Mouse (Mus musculus) ES-E14 (cell line): Measurements from ENCODE around the gene 1110008P14Rik. TPM values are rescaled to one million over a fixed set of nuclear protein-coding genes. Genes with fewer than 3 reads are reported as not detected.

Experiments
- DNase-seq: peaks from one replicate; pipeline ENCODE4 v3.0.0-alpha.2; 2013; ENCODE audit warnings: low read depth, low spot score
- H3K27ac ChIP-seq: 2 replicates; pipeline ENCODE4 v1.5.1; 2012; ENCODE audit warnings: low read depth, mild to moderate bottlenecking, low read length, moderate library complexity, mixed read lengths; ENCODE audit not compliant: poor library complexity, insufficient read depth, severe bottlenecking
- H3K36me3 ChIP-seq: 2 replicates; pipeline ENCODE4 v1.6.1; 2012; ENCODE audit warnings: mild to moderate bottlenecking, low read length, moderate library complexity, mixed read lengths; ENCODE audit not compliant: control insufficient read depth, poor library complexity, insufficient read depth, severe bottlenecking
- H3K4me1 ChIP-seq, 2 experiments: fragments of 150-350 bp in 1 of 2; sonication (generic) in 1 of 2; 2 replicates each; pipeline ENCODE4 v1.6.1; 2012; ENCODE audit warnings: low read length in 2 of 2, mild to moderate bottlenecking in 1 of 2, mixed read lengths in 1 of 2; ENCODE audit not compliant: control insufficient read depth in 2 of 2, insufficient read depth in 2 of 2, poor library complexity in 1 of 2
- H3K4me3 ChIP-seq, 2 experiments: fragments of 150-350 bp in 1 of 2; sonication (generic) in 1 of 2; 2 replicates each; pipeline ENCODE4 v1.5.1; 2012; ENCODE audit warnings: low read length in 2 of 2, low read depth in 1 of 2, mild to moderate bottlenecking in 1 of 2, mixed read lengths in 1 of 2; ENCODE audit not compliant: insufficient read depth in 1 of 2, poor library complexity in 1 of 2, severe bottlenecking in 1 of 2
- H3K9ac ChIP-seq: 2 replicates; pipeline ENCODE4 v1.6.1; 2012; ENCODE audit warnings: low read depth, mild to moderate bottlenecking, low read length, mixed read lengths; ENCODE audit not compliant: poor library complexity, insufficient read depth, severe bottlenecking
- H3K9me3 ChIP-seq: fragments of 150-350 bp; sonication (generic); 2 replicates; pipeline ENCODE4 v1.6.1; 2012; ENCODE audit warnings: low read depth, mild to moderate bottlenecking, low read length; ENCODE audit not compliant: control insufficient read depth, insufficient read depth
- CHD2 ChIP-seq: IDR thresholded peaks from 2 replicates; pipeline ENCODE4 v1.6.1; 2014; ENCODE audit warnings: mild to moderate bottlenecking, low read depth, low read length, inconsistent platforms
- HCFC1 ChIP-seq: IDR thresholded peaks from 2 replicates; pipeline ENCODE4 v1.6.1; 2012; ENCODE audit warnings: low read length, inconsistent platforms, borderline replicate concordance; ENCODE audit not compliant: insufficient read depth
- MAFK ChIP-seq: IDR thresholded peaks from 2 replicates; pipeline ENCODE4 v1.6.1; 2014; ENCODE audit warnings: mild to moderate bottlenecking, low read depth, low read length, inconsistent platforms; ENCODE audit not compliant: insufficient read depth
- ZC3H11A ChIP-seq: IDR thresholded peaks from 2 replicates; pipeline ENCODE4 v1.6.1; 2012; ENCODE audit warnings: low read depth, mild to moderate bottlenecking, inconsistent platforms, low read length, borderline replicate concordance
- ZNF384 ChIP-seq: IDR thresholded peaks from 2 replicates; pipeline ENCODE4 v1.6.1; 2012; ENCODE audit warnings: low read depth, low read length, inconsistent platforms
- in situ Hi-C, 2 experiments: fragments of 600-800 bp; cut with MboI; formaldehyde crosslinking; loops; one replicate each; pipeline ENCODE4 v1.15.1; 2025; ENCODE audit warnings: low sequenced_read_pairs in 2 of 2, inconsistent platforms in 1 of 2; ENCODE audit not compliant: unreplicated experiment in 2 of 2
- total RNA-seq: library from RNA; depleted of rRNA; stranded (reverse); fragments of 300-350 nt; gene quantifications from 2 replicates; pipeline ENCODE4 v1.2.3, GENCODE M21; 2012

Gene 1110008P14Rik
- total RNA-seq, 1 experiment, result 31.3 TPM

DNA sequence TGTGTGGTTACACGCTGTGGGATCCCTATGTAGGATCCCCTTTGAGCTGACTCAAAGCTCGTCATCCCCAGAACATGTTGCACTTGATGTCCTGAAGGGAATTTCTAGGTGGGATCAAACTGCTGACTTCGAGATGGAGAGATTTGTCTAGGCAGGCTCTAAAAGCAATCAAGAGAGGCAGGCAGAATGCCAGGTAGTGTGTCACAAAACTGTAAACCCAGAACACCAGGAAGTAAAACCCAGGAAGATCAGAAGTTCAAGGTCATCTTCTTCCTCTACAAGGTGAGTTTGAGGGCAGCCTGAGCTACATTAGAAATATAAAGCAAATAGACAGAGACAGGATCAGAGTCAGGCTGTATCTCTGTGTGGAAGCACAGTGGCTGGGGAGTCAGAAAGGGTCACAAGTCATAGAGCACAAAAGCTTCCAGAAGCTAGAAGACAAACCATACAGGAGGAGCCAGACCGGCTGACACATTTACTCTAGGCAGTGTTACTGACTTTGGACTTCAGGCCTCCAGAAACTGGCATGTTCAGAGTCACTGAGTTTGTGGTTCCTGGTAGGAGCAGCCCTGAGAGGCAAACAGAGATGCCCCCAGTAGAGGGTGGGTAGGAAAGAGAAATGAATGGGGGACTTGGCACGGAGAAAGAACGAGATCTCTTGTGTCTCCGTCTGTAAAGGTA, 25.5 kb upstream of the 1110008P14Rik start:
- in situ Hi-C loops, result no loop called here
- H3K9ac ChIP-seq, result no peak overlapping the region
- H3K27ac ChIP-seq, result no peak overlapping the region

DNA sequence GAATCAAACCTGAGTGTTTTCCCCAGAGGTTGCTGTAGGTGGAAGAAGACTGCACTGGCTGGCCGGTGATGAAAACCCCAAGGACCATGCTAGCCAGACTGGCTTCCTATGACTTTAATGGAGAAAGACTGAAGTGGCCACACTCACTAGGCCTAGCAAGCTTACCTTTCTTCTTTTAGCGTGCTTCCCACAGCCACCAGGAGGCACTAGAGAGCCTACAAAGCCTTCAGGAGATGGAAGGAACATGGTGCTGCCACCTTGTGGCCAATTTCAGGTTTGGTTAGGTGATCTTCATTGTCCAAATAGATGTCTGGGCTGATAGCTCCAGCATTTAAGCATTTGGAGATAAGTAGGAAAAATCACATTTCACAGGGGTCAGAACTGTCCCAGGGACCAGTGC, 22.9 kb upstream of the 1110008P14Rik start:
- no peak overlapping the region for H3K4me3 ChIP-seq
- H3K9me3 ChIP-seq, result no peaks in the 10 kb centered on the region
- in situ Hi-C loops, result no loop called here
- peak; percentile 100 for DNase-seq
- H3K9ac ChIP-seq, result no peak overlapping the region
- TF ChIP-seq ZC3H11A (peak; percentile 81), MAFK (no peak), CHD2 (no peak), ZNF384 (0 out of 2 replicates have a peak, but pooled peaks have one; percentile 17), HCFC1 (0 out of 2 replicates have a peak, but pooled peaks have one; percentile 43)
- H3K27ac ChIP-seq, result no peak overlapping the region
- H3K36me3 ChIP-seq, result peaks cover 14% of the 10 kb centered on the region
- H3K4me1 ChIP-seq, result peaks cover 0 to 17% of the 10 kb centered on the region in 2 experiments; a peak in 2 of 4 replicates

More for the DNA sequence above, 25.5 kb upstream of the 1110008P14Rik start:
- TF ChIP-seq CHD2, result no peak
- TF ChIP-seq ZC3H11A, result no peak
- no peak for TF ChIP-seq HCFC1
- H3K9me3 ChIP-seq, result no peaks in the 10 kb centered on the region
- H3K36me3 ChIP-seq, result no peaks in the 10 kb centered on the region; the same call in 1 of the 2 replicates
- no peak for DNase-seq
- peaks cover 0 to 13% of the 10 kb centered on the region in 2 experiments; a peak in 2 of 4 replicates for H3K4me1 ChIP-seq
- H3K4me3 ChIP-seq, result no peak overlapping the region

DNA sequence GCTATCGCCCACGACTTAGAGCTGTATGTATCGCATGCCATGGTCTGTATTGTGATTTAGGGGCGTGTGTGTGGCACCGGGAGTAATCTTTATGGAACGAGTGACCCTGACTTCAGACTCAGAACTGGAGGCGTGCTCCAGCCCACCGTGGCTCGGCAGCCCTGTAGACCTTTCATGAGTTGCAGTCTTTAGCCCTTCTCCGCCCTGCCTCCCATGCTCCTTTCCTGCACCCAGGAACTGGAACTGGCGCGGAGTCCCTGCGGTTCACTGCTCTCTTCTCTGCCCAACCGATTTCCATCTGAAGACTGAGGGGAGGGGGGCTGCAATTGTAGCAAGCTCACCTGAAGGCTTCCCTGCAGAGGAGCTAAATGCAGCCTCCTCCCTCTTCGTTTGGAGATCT, 15.0 kb upstream of the 1110008P14Rik start:
- Histone ChIP-seq H3K36me3 (peaks cover 9% of the 10 kb centered on the region), H3K4me3 (peak overlapping the region; percentile 78 to 85), H3K9ac (peak overlapping the region; percentile 80), H3K4me1 (peaks cover 0 to 19% of the 10 kb centered on the region in 2 experiments; a peak in 1 of 4 replicates), H3K9me3 (no peaks in the 10 kb centered on the region), H3K27ac (no peak overlapping the region)
- TF ChIP-seq ZNF384, result no peak
- TF ChIP-seq HCFC1, result no peak
- TF ChIP-seq MAFK, result no peak
- TF ChIP-seq CHD2, result no peak
- TF ChIP-seq ZC3H11A, result no peak
- no peak for DNase-seq
- in situ Hi-C loops, result no loop called here

DNA sequence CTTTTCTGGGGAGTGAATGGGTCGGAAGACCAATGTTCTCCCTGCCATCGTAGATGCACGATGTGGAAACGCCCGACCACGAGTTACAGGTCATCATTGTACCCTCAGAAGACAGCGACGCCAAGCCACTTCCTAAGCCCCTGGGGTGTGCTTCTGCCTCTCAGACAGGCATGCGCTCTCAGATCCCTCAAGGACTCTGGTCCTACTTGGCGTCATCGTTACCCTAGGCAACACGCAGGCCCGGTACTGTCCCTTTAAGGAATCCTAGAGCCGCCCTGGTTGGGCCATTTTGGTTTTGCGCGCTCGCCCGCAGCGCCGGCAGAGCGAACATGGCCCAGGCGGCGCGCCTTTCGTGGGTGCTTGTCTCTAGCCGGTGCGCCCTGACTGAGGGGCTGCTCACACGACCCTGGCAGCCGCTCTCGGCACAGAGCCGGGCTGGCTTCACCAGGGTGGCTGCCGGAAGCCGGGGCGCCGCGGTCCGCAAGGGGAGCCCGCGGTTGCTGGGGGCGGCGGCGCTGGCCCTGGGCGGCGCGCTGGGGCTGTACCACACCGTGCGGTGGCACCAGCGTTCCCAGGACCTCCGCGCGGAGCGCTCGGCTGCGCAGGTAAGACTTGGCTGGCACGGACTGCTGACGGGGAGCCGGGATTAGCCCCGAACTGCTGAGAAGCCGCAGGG, 14.3 kb upstream of the 1110008P14Rik start:
- in situ Hi-C loops, result no loop called here
- H3K4me1 ChIP-seq, result peaks cover 0 to 19% of the 10 kb centered on the region in 2 experiments; a peak in 1 of 4 replicates

More for the DNA sequence above, 14.3 kb upstream of the 1110008P14Rik start:
- no peaks in the 10 kb centered on the region for H3K9me3 ChIP-seq
- peak overlapping the region; percentile 78 to 85 for H3K4me3 ChIP-seq
- peaks cover 4% of the 10 kb centered on the region; the same call in 1 of the 2 replicates for H3K36me3 ChIP-seq
- peak overlapping the region; percentile 80 for H3K9ac ChIP-seq
- H3K27ac ChIP-seq, result no peak overlapping the region; the same call in 1 of the 2 replicates
- peak; percentile 93 for DNase-seq
- TF ChIP-seq HCFC1, result peak; percentile 40; the same call in 1 of the 2 replicates
- no peak for TF ChIP-seq MAFK
